Mouse (Mus musculus): ENCODE results near the gene Cped1.

The Cped1 gene

DNA sequence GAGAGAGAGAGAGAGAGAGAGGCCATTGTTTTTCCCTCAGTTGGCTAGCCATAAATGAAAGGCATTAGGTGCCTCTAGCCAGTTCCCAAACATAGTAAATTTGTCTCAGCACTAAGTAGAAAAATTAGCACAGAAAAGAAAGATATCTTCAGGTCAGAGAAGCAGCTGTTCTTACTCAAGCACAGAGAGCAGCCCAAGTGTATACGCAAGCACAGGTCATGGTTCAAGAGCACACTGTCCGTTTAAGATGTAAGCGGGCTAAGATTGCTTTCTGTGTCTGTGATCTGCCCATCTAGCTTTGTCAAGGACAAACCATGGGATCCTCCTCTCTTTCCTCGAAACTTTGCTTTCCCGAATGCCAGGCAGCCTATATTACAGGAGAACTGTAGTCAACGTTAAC is 249.4 kb downstream of the Cped1 start:
- TF ChIP-seq GATA4 (IDR thresholded peaks at IDR 0.05; ENCODE audit: insufficient replicate concordance, low read length), result no peak

DNA sequence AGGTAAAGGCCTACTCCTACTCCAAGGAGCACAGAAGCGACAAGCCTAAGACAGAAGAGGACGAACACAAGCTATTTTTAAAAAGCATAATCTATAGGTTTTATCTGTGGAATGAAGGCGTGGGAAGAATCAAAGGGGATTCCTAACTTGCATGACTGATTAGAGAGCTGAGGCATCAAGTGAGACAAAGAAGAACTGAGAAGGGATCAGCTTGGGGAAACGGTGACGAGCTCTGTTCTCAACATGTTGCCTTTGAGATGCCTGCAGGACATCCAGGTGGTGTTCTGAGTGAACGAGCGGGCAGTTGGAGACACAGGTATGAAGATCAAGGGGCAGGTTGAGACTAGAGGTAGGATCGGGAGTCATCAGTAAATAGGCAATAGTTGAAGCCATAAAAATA is 257.6 kb downstream of the Cped1 start:
- no peak for TF ChIP-seq GATA4 (IDR thresholded peaks at IDR 0.05; ENCODE audit: insufficient replicate concordance, low read length)

DNA sequence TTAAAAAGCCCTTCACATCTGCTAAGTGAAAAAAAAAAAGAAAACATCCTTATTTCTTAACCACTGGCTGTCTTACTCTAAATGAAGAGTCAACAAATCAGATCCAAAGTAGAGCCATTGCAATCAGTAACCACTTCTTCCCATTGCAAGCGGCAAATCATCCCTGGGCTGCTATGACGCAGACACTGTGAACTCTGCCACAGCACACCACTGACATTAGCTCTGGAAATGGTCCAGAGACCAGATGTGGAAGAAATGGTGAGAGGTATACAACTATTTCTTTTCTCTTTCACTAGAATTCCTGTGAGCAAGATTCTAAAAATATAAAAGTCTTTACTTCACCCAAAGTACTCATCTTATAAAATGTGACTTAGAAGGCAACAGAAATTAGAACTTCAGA is 261.0 kb downstream of the Cped1 start:
- no peak for TF ChIP-seq GATA4 (IDR thresholded peaks at IDR 0.05; ENCODE audit: insufficient replicate concordance, low read length)

DNA sequence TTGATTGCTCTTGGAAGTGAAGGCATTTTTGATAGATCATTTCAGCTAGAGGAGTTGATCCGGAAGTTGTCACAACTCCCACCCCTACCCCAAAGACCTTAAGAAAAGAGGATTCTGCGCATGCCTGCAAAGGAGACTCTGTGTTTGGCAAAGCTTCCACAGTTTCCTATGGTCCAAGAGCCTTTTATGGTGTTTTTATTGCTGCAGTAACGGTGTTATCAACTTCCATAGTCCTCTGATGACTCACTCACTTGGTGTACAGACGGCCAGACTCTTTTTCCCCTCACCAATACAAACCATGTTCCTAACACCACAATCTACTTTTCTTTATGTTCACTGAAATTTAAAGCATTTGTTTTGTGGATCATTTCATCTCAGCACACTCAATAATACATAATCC is 273.1 kb downstream of the Cped1 start:
- TF ChIP-seq GATA4 (IDR thresholded peaks at IDR 0.05; ENCODE audit: insufficient replicate concordance, low read length), result no peak

DNA sequence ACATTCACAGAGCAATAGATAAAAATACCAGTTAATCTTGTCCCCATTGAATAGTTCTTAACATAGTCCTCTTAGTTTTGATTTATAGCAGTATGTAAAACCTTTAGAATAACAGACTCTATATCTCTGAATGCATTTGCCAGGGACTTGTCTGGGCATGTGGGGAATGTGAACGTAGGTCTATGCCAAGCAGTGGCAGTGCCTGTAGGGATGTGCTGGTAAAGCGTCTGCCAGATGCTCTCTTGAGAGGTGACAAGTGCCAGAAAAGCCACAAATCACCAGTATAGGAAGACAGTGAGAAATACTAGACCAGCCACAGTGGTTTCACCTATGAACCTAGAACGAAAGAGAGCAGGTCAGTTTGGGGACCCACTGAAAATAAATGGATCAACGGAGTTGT is 276.8 kb downstream of the Cped1 start:
- TF ChIP-seq GATA4 (IDR thresholded peaks at IDR 0.05; ENCODE audit: insufficient replicate concordance, low read length), result no peak

DNA sequence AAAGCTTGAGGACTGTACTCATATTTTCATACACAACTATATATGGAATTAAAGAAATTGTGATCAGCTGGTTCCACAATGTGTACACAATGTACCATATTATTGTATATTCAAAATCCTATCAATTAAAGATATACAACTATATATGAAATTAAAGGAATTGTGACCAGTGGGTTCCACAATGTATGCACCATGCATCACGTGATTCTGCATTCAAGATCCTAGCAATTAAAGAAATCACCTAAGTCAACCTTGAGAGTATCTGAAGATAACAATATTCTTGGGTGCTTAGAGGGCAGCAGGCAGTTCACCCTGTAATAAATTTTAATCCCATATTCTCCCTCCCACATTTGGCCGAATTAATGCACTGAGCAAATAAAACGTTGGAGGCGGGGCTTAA is 280.3 kb downstream of the Cped1 start:
- TF ChIP-seq GATA4 (IDR thresholded peaks at IDR 0.05; ENCODE audit: insufficient replicate concordance, low read length), result no peak

DNA sequence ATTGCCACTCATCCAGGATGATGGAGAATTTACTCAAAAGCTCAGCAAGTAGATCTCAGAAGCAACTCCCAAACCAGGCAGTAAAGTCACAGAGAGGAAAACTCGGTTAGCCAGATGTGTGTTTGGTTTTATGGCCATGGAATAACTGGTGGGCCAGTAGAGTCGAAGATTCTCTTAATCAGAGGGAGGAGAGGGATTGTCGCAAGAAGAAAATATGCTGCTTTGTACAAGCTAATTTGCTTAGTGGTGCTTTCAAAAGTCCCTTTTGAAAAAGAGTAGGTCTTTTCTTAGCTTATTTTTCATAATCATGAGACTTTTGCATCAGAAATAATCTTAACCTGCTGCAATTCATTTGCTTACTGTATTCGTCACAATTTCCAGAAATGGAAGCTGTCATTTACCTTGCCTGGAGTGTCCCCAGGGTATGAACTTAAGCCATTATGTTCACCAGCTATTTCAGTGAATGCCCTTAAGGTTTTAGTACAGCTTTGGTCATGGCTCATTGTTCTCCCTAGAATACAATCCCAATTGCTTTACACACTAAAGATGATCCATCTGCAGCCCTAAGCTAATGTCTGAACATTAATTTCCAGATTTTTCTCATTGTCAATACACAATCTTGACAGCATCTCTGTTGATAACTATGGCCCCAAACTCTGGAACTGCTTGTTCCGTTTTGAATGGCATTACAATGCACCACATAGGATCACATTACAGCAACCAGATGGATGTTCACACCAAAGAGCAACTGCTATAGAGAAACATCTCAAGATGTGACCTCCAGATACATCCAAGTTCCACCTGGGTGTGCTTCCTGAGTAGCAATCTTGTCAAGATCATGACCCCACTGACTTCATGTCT is 282.3 kb downstream of the Cped1 start:
- TF ChIP-seq GATA4 (IDR thresholded peaks at IDR 0.05; ENCODE audit: insufficient replicate concordance, low read length), result no peak

DNA sequence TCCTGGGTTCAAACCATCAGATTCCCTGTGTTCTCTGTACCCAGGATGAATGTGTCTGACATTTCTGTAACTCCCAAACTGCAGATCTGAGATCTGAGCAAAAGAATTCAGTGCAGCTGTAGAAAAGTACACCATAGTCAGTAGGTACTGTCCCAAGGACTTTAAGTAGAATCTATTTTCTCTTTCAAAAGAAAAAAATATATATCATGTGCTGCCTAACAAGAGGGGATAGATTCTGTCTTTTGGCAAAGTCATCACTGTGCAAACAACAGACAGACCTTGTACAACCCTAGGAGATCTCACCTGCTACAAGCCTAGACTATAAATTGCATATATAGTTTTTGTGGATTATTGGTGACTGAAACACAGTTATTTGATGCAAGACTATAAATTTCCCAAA is 283.0 kb downstream of the Cped1 start:
- no peak for TF ChIP-seq GATA4 (IDR thresholded peaks at IDR 0.05; ENCODE audit: insufficient replicate concordance, low read length)

DNA sequence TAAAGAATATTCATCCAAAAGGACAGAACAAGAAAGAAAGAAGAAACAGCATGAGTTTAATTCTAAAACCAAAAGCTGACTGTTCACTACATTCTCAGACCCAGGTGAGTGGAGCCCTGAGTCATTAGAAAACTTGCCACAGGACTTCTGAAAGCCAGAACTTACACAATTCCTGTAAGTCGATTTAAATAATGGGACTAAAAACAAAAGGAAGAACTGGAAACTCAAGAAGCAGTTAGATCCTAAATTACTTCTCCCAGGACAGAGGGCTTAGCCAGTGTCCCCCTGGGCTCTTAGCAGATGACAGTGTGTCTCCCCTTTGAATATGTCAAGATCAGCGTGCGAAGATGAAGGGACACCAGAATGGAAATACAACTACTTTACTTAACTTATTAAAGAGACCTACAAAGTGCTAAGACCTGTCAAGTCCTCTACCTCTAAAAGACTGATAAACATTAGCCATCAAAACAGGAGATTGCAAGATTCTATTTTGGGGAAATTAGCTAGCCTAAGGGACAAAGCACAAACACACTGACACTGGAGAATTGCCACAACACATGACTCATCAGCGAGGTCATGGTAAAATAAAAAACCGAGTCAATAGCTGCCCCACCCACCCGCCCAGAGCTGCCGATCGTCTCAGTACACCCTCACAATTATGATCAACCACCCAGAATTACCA is 284.3 kb downstream of the Cped1 start:
- no peak for TF ChIP-seq GATA4 (IDR thresholded peaks at IDR 0.05; ENCODE audit: insufficient replicate concordance, low read length)

DNA sequence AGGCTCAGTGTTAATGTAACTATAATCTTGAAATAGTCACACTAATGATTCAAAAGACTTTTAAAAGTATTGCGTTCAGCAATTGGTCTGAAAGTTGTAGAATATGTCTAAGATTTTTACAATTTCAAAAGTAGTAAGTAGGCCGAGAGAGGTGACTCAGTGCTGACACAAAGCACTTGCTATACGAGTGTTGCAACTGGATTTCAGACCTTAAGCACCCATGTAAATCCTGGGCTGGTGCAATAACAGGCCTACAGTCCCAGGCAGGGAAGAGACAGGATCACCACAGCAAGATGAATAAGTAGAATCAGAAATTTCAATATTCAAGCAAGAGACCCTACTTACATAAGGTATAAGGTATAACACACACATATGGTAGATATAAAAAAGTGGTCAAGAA is 292.2 kb downstream of the Cped1 start:
- no peak for TF ChIP-seq GATA4 (IDR thresholded peaks at IDR 0.05; ENCODE audit: insufficient replicate concordance, low read length)

DNA sequence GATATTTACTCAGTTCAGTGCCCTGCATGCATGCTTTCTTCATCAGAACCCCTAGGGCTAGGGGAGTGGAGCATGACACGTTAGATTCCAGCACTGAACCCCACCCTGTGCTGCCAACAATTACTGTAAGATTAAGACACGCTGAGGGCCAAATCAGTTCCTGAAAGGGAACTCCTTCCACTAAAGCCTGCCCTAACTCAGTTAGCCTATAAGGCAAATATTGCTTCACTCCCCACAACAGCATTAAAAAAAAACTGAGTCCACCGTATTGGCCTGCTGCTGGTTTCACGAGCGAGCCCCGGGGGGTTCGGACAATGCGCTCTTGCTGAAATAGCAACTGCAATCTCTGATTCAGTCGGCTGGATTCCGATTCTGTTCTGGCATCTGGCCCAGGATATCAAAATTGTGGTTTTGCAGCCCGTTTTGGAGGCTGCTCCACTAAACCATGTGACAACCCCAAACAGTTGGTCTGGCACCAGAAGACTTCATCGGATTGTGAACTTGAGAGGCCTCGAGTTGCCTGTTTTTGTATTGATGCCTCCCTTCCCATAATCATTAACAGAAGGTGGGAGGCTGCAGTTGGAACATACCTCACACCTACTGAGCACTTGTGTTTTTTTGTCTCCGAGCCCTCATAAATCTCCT is 294.6 kb downstream of the Cped1 start:
- no peak for TF ChIP-seq GATA4 (IDR thresholded peaks at IDR 0.05; ENCODE audit: insufficient replicate concordance, low read length)

DNA sequence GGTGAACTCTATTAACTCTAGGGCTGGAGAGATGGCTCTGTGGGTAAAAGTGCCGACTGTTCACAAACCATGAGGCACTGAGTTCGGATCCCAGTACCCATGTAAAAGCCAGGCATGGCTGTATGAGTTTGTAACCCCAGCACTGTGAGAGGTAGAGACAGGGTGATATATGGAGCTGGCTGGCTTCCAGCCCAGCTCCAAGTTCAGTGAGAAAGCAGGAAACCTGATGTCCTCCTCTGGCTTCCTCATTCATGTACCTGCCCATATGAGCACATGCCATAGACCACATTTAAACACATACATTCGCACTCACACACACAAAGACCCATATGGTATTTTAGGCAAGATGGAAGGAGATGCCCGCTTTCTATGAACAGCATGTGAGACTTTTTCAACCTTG is 296.7 kb downstream of the Cped1 start:
- no peak for TF ChIP-seq GATA4 (IDR thresholded peaks at IDR 0.05; ENCODE audit: insufficient replicate concordance, low read length)

DNA sequence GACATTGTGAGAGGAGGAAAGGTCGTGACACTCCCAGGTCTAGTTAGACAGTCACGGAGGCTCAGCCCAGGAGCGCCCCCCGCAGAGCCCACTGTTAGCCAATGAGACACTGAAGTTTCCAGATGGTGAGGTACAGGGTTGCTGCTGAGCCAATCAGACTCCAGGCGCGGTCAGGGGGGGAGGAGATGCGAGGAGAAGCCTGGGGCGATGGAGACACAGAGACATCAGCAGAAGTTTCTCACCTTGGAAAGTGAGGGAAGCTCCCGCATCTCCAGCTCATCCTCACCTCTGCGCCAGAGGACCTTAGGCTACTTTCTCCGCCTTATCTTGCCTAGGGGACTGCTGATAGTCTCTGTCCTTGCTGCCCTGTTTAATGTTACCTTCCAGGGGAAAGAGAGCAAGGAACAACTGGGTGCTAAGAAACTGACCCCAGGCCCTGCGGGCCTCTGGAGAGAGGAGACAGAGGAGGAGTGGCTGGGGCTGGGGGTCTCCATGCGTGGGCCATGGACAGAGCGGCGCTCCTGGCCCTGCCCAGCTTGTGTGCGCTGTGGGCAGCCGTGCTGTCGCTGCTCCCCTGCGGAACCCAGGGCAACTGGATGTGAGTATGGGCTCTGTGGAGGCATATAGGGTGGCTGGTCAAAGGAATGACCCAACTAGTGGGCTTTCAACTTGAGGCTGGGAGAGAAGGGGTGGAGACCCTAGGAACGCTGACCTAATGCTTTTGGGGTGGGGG is 302.5 kb downstream of the Cped1 start, which contains the start of gene Wnt16:
TSS of gene Wnt16 (plus strand) at position 224 of the 733 bp plus-strand sequence.
- TF ChIP-seq GATA4 (IDR thresholded peaks at IDR 0.05; ENCODE audit: insufficient replicate concordance, low read length), result no peak

DNA sequence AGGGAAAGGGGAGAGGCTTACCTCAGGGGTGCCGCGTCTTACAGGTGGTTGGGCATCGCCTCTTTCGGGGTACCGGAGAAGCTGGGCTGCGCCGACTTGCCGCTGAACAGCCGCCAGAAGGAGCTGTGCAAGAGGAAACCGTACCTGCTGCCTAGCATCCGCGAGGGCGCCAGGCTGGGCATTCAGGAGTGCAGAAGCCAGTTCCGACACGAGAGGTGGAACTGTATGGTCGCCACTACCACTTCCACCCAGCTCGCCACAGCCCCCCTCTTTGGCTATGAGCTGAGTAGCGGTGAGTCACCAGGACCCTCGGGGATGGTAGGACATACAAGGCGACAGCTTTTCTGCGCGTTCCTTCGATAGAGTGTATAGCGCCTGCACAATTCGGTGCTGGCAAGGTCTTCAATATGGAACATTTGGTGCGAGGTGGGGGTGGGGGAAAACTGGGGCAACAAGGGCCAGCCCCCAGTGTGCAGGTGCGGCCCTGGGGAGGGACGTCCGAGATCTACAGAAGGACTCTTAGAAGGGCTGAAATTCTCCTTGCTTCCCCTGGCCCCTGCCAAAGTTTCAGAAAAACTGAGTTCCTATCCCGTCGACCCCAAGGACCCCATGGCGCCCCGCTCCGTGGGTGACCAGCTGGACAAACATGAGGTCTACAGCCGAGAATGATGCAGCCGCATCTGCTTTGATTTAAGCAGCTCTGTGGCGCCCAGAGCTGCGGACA is 303.2 kb downstream of the Cped1 start:
- no peak for TF ChIP-seq GATA4 (IDR thresholded peaks at IDR 0.05; ENCODE audit: insufficient replicate concordance, low read length)

Data from liver, adult (tissue).